Mouse (Mus musculus) c-Kit-negative CD71-positive TER-119-positive erythroid progenitor cells, embryonic 14.5 days (primary cell): Measurements from ENCODE around the gene Cst6.
"Not testable (repeated sequence)": the region's sequence is repeated elsewhere in the genome, so short reads cannot be mapped to it uniquely, and the experiment has no call there.

Experiments
- DNase-seq: peaks from one replicate; pipeline ENCODE4 v3.0.0-alpha.2; 2013; ENCODE audit warnings: low read depth, low spot score

The Cst6 gene

DNA sequence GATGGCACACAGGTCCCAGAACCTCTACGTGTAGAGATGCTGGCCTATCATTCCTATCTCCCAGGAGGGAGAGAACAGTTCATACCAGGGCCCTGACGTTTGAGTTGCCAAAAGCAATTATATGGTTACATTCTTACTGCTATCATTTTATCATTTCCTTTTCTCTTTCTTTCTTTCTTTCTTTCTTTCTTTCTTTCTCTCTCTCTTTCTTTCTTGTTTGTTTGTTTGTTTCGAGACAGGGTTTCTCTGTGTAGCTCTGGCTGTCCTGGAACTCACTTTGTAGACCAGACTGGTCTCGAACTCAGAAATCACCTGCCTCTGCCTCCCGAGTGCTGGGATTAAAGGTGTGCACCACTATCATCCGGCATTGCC is at the start of gene Cst6:
Gene Cst6 (minus strand): TSS at position 73 of the 372 bp plus-strand sequence.
- DNase-seq = not testable (repeated sequence)

DNA sequence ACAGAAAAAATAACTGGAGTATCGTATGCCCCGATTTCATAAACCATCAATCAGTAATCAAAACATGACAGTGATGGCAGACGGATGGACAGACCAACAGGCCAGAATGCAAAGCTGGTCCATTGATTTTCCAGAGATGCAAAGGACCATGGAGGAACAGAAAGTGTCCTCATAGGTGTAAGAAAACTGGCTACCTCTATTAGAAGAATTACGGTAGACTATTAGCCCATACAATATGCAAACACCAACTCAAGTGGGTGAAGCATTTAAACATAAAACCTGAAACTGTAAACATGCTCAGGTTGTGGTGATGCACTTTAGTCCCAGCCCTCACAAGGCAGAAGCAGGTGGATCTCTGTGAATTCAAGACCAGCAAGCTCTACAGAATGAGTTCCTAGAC is 46.0 kb upstream of the Cst6 start:
- no peak for DNase-seq

DNA sequence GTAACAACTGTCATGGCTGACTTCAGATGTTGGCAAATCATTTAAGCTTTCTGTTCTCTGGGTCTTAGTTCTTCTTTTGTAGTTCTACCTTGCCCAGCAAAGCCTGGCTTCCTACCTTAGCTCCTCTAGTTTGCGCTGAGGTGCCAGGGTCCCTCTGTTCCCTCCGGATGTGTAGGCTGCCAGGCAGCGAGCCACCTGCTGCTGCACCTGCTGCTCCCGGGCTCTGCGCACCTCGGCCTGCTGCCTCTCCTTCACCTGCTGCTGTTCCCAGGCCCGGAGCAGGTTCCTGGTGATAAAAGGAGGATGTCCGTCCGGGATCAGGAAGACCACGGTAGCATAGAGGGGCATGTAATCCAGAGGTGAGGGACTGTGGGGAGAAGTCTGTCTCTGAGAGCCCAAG is 44.8 kb upstream of the Cst6 start:
- no peak for DNase-seq

DNA sequence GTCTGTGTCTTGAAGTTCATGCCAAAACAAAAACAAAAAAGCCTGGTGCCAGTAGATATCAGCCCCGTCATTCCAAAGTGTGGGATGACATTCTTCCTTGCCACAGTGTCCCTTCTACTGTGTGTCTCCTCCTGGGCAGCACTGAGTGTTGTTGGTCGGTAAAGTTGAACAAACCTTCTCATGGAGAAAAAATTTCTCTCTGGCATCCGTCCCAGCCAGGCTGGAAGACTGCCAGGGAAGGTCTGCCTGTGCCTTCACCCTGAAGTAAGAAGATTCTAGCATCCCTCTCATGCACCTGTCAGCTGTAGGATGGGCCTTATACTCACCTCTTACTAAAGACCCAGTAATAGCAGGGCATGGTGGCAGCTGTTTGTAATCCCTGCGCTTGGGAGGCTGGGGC is 43.5 kb upstream of the Cst6 start:
- DNase-seq = no peak

DNA sequence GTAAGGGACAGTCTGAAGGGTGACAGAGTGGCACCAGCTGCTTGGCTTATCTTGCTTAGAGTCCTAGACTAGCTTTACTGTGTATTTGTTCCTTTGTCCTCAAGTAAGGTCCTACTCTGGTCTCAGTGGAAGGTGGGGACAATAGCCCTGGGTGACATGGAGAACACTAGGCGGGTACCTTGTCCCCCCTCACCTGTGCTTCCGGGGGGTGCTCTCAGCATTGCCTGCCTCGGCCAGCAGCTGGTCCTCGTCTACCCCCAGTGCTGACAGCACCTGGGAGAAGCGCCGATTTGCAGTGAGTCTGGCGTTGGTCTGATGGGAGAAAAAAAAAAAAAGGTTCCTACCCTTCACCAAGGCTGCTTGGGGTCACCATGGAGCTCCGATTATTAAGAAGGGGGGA is 41.0 kb upstream of the Cst6 start:
- DNase-seq = no peak

DNA sequence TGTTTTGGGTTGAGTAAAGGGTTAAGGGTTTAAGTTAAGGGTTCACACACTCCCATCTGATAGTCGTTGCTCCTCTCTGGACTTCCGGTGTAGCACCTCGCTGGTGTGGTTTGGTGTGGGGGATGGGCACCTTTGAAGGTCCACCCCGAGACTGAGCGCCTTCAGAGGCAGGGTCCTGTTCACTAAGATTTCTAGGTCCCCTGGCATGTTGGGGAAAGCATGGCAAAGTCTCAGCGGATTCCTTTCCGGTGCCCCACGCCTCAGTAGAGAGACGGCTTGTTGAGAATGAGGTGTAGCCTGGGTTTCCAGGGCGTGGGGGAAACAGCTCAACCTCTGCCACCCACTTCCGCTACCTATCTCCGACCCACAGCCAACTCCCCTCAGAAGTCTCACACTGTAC is 40.3 kb upstream of the Cst6 start:
- peak; percentile 47 for DNase-seq

DNA sequence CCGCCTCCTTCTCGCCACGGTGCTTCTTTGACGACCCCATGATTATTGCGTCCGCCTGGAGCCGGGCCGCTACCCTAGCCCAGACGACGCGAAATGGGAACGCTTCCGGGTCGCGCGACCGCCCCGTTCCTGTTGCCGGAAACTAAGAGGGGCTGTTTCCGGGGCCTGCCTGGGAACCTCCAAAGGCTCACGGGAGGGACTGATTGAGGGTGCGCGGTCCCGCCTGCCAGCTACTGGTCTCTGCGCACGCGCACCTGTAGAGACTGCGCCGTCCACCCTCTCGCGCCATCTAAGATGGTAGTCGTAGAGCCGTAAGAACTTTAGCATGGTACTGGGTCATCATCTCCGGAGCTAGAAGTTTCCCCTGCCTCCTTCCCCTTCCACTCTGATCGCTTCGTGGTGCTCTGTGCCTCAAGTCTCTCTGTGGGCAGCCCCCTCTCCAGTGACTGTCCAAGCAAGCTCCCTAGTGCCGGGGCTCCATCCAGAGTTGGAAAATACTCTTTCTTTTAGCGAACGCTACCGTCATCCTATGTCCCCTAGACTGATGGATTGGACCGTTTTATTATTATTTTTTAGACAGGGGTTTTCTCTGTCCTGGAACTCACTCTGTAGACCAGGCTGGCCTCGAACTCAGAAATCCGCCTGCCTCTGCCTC is 39.3 kb upstream of the Cst6 start, which contains the start of gene Sart1:
Gene Sart1 (minus strand): TSS at position 116 of the 655 bp plus-strand sequence.
- DNase-seq = peak; percentile 89

DNA sequence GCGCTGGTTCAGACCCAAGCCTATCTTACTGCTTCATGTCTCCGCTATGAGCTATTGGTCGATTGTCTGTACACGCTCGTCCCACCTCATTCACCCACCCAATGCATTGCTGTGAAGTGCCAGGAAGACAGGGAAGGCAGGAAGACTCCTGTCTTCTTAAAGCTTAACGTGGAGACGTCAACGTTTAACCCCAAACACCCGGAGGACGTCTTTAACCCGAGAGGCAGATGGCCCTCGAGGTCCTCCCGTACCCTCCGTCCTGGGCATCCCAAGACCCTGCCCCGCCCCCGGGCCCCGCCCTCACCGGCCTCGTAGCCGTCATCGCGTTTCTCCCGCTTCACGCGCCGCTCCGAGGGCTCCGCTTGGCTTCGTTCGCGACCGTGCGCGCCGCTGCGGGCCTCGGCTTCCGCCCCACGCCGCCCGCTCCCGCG is 38.7 kb upstream of the Cst6 start:
- no peak for DNase-seq

DNA sequence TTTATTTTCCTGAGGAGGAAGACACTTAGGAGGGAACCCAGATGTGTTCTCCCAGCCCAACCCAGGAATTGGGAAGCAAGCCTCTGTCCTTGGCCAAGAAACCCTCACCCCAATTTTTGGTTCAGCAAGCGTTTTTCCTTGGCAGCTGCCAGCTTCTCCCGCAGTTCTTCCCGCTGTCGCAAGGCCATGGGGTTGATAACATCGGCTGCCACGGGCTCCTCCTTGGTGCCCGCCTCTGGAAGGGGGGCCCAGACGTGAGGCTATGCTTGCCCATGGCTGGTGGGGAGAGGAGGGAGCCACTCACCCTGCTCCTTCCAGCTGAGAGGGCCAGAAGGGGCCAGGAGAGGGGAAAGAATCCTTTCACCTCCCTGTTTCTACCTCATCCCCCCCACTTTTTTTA is 35.3 kb upstream of the Cst6 start:
- DNase-seq = no peak

DNA sequence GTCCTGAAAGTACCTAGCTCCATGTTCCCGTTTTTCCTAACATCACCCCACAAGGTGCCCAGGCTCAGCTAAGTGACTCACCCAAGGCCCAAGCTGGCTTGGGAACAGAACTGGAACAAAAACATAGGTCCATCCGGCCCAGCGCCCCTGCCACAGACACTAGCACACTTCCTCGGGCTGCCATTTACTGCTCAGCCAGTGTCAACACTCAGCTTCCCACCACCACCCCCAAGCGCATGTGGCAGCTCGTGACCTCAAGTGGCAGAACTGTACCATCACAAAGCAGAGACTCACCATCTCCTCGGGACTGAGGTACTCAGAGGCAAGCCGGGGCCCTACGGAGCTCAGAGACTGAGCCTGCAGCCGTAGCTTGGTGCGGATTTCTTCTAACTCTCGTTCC is 34.0 kb upstream of the Cst6 start:
- no peak for DNase-seq

DNA sequence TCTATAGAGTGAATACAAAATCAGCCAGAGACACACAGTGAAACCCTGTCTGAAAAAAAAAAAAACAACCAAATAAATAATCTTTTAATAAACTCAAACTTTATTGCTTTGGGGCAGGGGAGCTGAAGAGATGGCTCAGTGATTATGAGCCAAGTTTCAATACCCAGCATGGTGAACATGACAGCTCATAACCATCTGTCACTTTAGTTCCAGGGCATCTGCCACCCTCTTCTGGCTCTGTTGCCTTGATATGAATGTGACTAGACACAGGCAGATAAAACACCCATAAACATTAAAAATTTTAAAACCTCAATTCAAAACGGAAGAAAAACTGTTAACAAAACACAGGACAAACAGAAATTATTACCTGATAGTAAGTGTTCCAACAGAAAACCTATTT is 28.1 kb upstream of the Cst6 start:
- no peak for DNase-seq

DNA sequence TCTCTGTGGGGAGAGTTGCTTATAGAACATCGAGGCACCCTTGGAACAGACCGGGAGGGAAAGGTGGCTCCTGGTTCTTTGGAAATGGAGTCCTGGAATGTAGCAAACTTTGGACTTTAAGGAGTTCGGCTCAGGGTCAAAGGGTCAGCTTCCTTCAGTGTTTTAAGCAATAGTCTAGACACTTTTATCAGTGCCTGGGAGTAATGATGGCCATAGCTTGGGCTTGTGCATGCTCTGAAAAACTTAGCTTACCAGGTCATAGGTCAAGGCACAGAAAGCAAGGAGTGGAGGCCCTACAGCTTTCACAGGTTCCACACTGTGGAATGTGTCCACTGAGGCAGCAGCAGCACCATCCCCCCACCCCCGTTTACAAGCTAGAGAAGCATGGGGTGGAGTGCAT is 25.4 kb upstream of the Cst6 start:
- DNase-seq = no peak

DNA sequence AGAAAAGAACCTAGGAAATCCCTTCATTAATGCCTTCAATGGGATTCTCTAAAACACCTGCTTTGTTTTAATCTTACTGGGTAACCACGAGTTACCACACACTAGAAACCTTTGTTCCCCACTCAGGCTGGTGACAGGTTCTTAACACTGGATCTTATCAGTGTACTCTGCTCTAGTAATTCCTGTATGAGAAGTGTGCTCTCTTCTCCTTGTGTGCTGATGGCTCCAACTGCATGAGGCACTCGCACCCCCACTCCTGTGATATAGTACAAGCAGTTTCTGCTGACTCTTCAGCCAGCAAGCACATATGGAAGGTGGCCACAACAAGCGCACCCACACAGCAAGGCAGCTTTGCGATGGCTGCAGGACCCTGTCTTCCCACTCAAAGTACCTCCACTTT is 24.8 kb upstream of the Cst6 start:
- DNase-seq = no peak

DNA sequence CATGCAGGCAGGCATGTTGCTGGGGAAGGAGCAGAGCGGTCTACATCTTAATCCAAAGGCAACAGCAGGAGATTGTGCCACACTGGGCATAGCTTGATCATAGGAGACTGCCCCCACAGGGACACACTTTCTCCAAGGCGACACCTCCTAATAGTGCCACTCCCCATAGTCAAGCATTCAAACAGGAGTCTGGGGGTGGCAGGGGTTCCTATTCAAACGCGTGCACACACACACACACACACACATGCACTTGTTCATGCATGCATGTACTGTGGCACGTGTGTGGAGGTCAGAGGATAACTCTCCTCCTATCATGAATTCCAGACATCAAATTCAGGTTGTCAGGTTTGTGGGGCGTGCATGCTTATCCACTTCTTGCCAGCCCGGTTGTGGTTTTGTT is 23.4 kb upstream of the Cst6 start:
- DNase-seq = no peak

DNA sequence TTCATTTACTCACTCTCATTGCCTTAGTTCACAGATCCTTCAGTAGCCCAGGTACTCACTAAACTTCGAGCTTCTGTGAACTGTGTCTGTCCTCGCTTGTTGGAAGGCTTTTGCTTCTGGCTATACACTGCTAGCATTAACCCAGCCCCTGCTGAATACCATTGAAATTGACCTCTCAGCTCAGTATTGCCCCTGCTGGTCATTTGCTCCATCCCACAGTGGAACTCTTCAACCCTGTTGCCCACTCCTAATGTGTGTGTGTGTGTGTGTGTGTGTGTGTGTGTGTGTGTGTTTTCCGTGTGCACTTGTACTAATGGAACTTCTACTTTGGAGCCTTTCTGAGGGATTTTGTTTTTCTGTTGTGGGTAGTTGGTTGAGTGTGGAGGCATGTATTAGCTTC is 21.6 kb upstream of the Cst6 start:
- no peak for DNase-seq

DNA sequence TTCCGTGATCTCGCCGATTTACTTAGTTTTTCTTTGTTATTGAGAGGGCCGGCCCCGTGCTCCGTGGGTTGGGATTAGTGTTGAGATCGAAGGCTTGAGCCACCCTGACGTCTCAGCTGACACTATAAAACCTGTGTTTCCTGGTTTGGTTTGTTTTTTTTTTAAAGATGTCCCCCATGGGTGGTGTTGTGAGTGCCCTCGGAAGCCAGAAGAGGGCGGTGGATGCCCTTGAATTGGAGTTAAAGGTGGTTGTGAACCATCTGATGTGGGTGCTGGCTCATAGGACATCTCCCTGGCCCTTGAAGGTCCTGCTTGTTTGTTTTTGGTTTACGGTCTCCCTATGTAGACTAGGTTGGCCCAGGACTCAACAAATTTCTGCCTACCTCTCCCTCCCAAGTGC is 18.1 kb upstream of the Cst6 start:
- no peak for DNase-seq

DNA sequence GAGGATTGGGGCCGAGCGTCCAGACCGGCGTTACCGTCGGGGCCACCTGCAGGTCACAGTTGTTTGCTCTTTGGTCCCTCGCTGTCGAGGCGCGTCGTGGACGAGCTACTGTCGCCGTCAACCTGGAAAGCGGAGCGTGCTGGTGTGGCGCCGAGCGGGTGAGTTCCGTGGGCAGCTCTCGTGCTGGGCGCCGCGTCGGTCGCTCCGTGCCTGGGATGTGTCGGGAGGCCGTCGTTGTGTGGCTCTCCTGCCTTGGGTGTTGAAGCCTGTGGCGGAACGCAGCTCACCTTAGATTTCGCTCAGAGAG is 17.6 kb upstream of the Cst6 start, which contains the start of gene Banf1:
Gene Banf1 (minus strand): TSS at position 116 of the 307 bp plus-strand sequence.
- no peak for DNase-seq

DNA sequence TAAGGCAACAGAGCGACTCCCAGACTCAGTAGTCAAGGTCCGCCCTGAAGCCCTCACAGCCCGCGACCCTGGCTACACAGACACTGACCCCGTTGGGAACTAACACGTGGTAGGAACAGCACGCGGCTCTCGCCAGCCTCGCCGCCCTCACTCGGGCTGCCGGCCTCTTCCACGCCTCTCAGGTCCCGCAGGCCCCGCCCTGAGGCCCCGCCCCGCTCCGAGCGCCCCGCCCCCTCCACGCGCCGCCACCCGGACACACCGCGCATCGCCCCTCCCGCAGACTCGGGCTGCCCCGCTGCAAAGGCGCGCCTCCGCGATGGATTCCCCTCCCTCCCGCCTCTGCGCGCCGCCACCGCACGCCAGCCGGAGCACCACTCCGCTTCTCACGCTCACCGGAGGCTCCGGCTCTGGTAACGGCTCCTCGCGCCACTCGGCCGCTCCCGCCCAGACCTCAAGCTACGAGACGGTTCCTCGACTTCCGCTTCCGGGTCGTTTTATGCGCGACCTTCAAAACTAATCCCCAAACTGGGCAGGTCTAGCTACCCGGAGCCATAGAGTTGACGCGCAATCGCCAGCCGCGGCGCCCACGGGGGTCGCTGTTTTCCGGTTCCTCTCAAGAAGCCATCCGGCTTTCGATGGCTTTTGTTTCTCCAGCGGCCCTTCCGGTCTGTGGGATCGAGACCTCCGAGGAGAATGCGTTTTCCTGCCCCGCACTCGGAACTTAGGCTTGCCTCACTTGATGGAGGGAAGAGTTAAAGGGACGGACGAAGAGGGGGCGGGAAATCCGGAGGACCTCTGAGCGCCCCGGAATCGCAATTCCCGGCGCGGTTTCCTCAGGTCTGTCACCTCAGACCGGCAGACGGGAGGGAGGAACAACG is 17.0 kb upstream of the Cst6 start, which contains the start of gene Eif1ad:
Gene Eif1ad (plus strand): TSS at position 567 of the 878 bp plus-strand sequence.
- DNase-seq = peak; percentile 95

DNA sequence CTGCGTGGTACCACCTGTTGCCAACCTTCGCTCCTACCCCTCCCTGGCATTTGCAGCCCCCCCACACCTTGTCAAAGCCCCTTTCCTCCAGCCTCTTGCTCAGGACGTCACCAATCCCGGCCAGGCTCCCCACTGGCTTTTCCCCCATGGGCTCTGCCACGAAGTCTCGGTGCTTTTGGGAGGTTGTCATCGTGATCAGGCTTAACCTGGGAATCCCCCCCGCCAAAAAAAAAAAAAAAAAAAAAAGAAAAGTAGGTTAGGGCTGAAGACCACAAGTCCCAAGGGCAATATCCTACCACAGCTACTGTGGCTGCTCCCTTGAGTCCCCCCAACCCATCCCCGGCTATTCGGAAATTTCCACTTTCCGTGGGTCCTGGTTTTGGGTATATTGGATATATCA is 16.4 kb upstream of the Cst6 start:
- DNase-seq = no peak

DNA sequence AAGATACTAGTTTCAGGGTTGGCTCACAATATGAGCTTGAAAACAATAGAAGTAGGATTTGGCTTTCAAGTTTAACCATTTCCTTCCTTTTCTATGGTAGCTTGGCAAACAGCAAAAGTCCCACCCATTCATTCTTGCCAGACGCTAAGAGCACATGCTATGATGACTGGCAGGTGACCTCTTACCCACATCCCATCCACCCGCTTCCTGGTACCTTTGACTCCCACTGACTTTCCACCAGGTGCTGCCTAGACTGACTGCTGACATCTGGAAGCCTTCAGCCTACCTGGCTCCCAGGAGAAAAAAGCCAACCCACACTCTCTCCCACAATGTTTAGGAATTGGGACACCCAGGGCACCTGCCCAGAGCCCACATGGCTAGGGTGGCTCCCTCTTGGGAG is 14.8 kb upstream of the Cst6 start:
- no peak for DNase-seq

DNA sequence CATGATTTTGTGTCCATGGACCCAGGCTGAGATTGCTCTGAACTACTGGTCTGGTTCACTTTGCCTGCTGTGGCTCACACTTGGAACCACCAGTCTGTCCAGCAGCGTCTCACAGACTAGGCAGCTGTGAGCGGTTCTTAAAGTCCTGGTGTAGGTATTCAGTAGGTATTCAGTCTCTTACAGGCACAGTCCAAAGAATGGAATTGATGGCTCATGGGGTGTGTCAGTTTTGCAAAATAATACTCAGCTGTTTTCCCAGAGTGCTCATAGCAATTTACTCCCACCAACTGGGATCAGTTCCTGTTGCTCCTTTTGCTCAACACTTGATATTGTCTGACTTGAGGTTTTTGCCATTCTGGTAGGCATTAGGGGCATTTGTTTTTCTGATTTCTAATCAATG is 12.8 kb upstream of the Cst6 start:
- no peak for DNase-seq

DNA sequence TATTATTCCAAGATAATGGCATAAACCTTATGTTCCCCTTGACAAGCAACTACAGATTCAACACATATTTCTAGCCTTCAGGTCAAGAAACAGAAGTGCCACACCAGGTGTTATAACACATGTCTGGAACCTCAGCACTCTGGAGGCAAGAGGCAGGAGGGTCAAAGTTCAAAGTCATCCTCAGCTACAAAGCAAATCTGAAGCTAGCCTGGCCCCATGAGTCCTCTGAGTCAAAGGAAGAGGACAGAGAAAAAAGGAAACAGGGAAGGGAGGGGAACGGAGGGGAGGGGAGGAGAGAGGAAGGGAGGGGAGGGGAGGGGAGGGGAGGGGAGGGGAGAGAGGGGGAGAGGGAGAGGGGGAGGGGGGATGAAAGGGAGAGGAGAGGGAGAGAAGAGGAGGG is 6.7 kb upstream of the Cst6 start:
- DNase-seq = no peak

DNA sequence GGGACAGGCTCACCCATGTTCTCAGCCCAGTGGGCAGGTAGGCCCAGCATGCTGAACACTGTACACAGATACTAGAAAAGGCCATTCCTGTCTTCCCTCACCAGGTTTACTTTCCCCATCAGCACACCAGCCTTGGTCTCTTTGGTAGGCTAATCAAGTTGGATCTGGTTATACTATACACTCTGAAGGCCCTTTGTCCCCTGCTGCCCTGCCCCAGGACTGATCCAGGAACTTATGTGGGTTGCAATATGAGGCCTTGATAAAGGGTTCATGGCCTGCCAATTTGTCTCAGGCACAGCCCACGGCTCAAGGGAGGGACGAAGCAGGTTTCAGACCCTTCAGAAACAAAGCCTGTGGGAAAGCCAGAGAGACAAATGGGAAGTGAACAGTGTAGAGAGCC is 4.2 kb upstream of the Cst6 start:
- DNase-seq = no peak
